Mouse (Mus musculus): ENCODE data around the gene Rpl18. TPM values are rescaled to one million over a fixed set of nuclear protein-coding genes. Genes with fewer than 3 reads are reported as not detected.
A peak's percentile ranks its signal among the peaks of the same experiment; 100 is the strongest.

Gene Rpl18
- polyA plus RNA-seq, 1 experiment from 2014 or later: 1,272 TPM

DNA sequence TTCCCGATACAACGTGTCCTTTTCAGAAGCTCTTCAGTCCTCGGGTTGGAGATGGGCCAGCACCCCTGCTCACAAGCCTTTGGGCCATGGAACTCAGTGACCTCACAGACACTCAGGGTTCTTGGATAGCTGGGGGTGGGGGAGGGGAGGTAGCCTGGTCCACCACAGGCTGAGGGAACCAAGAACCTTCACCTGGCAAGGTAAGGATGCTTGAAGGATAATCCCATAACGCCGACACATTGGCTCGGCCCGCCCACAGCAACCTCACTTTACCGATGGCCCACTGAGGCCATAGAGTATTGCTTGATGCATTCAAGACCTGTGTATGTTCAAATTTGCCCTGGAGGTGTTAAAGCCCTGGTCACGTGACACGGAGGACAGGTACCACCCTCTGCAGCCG, 10.5 kb downstream of the Rpl18 start, which contains the start of gene Spaca4:
TSS of gene Spaca4 (minus strand) at position 101 of the 400 bp plus-strand sequence.
- Histone ChIP-seq H3K27ac (ENCODE audit: low read length) (peak within 1 kb of the TSS; percentile 56; the same call in 1 of the 2 replicates), H3K27me3 (ENCODE audit: control insufficient read depth, insufficient read depth, low read length) (no peaks in the 10 kb centered on the region), H3K4me3 (ENCODE audit: low read depth, low read length) (no peak within 1 kb of the TSS), H3K9me3 (ENCODE audit: control insufficient read depth, low read depth, low read length) (no peaks in the 10 kb centered on the region), H3K4me1 (ENCODE audit: control insufficient read depth, insufficient read depth, low read length) (peaks cover 5% of the 10 kb centered on the region), H3K36me3 (ENCODE audit: control insufficient read depth, insufficient read depth, low read length) (peaks cover 36% of the 10 kb centered on the region), H3K9ac (replicated peaks; ENCODE audit: low read depth, low read length) (no peak within 1 kb of the TSS), H3K4me2 (replicated peaks; ENCODE audit: low read depth, low read length) (no peak within 1 kb of the TSS)
- no peak for ATAC-seq (ENCODE audit: insufficient number of reproducible peaks, insufficient read depth, low FRiP score, low read depth)
- WGBS: 88% methylated on average over 11 of the region's 11 CpGs

DNA sequence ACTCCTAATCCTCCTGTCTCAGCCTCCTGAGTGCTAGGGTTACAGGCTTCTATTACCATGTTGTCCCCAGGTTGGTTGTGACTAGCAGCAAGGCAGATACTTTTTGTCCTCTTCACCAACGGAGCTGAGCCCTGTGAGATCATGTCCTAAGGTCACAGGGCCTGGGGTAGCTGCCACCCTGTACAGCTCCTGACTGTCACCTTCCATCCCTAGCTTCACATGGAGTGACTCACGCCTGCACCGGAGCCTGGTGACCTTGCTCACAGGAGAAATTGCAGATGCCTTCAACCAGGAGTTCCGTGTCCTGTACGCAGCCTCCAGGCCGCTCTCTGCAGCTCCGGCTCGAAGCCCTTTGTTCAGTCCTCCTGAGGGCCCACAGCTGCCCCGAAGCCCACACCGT, 11.2 kb downstream of the Rpl18 start:
- H3K4me3 ChIP-seq (ENCODE audit: low read depth, low read length): no peak overlapping the region
- peaks cover 11% of the 10 kb centered on the region for H3K4me1 ChIP-seq (ENCODE audit: control insufficient read depth, insufficient read depth, low read length)
- H3K4me2 ChIP-seq (replicated peaks; ENCODE audit: low read depth, low read length): no peak overlapping the region
- H3K36me3 ChIP-seq (ENCODE audit: control insufficient read depth, insufficient read depth, low read length): peaks cover 31% of the 10 kb centered on the region
- 91% methylated on average over 10 of the region's 10 CpGs for WGBS
- no peaks in the 10 kb centered on the region for H3K27me3 ChIP-seq (ENCODE audit: control insufficient read depth, insufficient read depth, low read length)
- H3K9ac ChIP-seq (replicated peaks; ENCODE audit: low read depth, low read length): no peak overlapping the region
- no peak for ATAC-seq (ENCODE audit: insufficient number of reproducible peaks, insufficient read depth, low FRiP score, low read depth)
- H3K9me3 ChIP-seq (ENCODE audit: control insufficient read depth, low read depth, low read length): no peaks in the 10 kb centered on the region
- peak overlapping the region; percentile 56; the same call in 1 of the 2 replicates for H3K27ac ChIP-seq (ENCODE audit: low read length)

DNA sequence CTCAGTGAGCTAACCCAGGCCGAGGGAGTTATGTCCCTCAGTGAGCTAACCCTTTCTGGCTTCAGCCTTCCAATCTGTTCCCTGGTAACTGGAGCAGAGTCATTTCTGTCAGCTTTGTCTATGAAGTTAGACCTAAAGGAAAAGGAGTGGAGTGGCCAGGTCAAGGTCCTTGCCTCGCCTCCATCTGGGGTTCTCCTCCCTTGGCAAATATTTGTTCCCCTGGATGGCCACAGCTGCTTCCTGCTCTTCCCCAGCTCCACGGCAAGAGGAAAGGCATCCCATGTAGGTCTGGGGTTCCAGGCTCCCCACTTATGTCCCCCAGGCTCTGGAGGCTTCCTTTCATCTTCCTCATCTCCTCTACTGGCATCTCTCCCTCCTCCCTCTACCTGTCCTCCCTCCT, 12.4 kb downstream of the Rpl18 start:
- H3K27ac ChIP-seq (ENCODE audit: low read length): peak overlapping the region; percentile 56; the same call in 1 of the 2 replicates
- H3K36me3 ChIP-seq (ENCODE audit: control insufficient read depth, insufficient read depth, low read length): peaks cover 28% of the 10 kb centered on the region
- H3K9me3 ChIP-seq (ENCODE audit: control insufficient read depth, low read depth, low read length): no peaks in the 10 kb centered on the region
- WGBS: 75% methylated on average over 3 of the region's 3 CpGs
- no peaks in the 10 kb centered on the region for H3K27me3 ChIP-seq (ENCODE audit: control insufficient read depth, insufficient read depth, low read length)
- peak; percentile 59 for ATAC-seq (ENCODE audit: insufficient number of reproducible peaks, insufficient read depth, low FRiP score, low read depth)
- no peak overlapping the region for H3K9ac ChIP-seq (replicated peaks; ENCODE audit: low read depth, low read length)
- H3K4me3 ChIP-seq (ENCODE audit: low read depth, low read length): no peak overlapping the region
- H3K4me1 ChIP-seq (ENCODE audit: control insufficient read depth, insufficient read depth, low read length): peaks cover 11% of the 10 kb centered on the region
- H3K4me2 ChIP-seq (replicated peaks; ENCODE audit: low read depth, low read length): no peak overlapping the region

DNA sequence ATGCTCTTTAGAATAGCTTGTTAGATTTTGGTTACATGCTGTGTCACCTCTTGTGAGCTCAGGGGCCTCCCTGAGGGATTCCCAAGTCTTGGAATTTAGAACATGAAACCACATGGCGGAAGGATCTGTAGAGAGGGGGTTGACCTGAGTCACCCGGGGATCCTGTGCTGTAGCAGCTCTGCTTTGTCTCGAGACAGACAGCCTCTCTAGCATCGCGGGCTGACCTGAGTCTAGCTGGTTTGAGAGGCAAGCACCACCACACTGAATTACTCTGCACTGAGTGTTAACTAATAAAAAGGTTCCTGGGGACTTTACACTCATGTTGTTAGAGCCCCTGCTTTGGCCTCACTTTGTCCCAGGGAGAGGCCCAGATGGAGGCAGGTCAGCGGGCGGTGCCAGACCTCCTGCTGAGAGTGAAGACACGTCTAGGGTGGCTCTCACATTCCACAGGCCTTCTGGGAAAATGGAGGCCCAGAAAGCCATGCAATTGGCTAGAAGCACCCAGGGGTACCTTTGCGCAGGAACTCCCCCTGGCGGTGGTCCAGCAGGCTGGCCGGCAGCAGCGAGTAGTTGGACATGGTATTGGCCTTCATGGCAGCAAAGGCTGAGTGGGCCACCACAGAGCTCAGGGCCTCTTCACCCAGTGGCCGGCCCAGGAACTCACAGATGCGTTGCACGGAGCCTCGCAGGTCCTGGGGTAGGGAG, 15.6 kb downstream of the Rpl18 start:
- Histone ChIP-seq H3K4me1 (ENCODE audit: control insufficient read depth, insufficient read depth, low read length) (peaks cover 11% of the 10 kb centered on the region), H3K36me3 (ENCODE audit: control insufficient read depth, insufficient read depth, low read length) (peaks cover 7% of the 10 kb centered on the region; the same call in 1 of the 2 replicates), H3K4me2 (replicated peaks; ENCODE audit: low read depth, low read length) (no peak overlapping the region), H3K4me3 (ENCODE audit: low read depth, low read length) (no peak overlapping the region), H3K27ac (ENCODE audit: low read length) (peak overlapping the region; percentile 44; the same call in 1 of the 2 replicates), H3K9me3 (ENCODE audit: control insufficient read depth, low read depth, low read length) (no peaks in the 10 kb centered on the region), H3K9ac (replicated peaks; ENCODE audit: low read depth, low read length) (no peak overlapping the region), H3K27me3 (ENCODE audit: control insufficient read depth, insufficient read depth, low read length) (no peaks in the 10 kb centered on the region)
- WGBS: 15% methylated on average over 16 of the region's 16 CpGs
- ATAC-seq (ENCODE audit: insufficient number of reproducible peaks, insufficient read depth, low FRiP score, low read depth): peak; percentile 16; the same call in 1 of the 2 replicates

DNA sequence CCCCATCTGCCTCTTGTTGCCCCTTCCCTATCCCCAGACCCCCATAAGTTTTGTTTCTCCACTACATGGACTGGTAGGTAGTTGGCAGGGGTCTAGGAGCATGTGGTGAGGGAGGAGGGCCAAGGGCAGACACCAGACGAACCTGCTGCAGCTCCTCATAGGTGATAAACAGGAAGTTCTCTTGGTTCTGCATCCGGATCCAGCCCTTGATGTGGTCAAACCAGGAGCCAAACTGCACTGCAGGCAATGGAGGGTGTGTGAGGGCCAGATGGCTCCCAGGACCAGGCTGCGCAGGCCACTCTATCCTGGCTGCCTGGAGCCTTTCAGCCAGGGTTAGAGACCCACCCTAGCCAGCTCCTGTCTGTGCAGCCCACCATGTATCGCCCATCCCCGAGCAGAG, 18.2 kb downstream of the Rpl18 start:
- Histone ChIP-seq H3K9ac (replicated peaks; ENCODE audit: low read depth, low read length) (no peak overlapping the region), H3K4me2 (replicated peaks; ENCODE audit: low read depth, low read length) (no peak overlapping the region), H3K27me3 (ENCODE audit: control insufficient read depth, insufficient read depth, low read length) (no peaks in the 10 kb centered on the region), H3K4me1 (ENCODE audit: control insufficient read depth, insufficient read depth, low read length) (peaks cover 11% of the 10 kb centered on the region), H3K4me3 (ENCODE audit: low read depth, low read length) (no peak overlapping the region), H3K36me3 (ENCODE audit: control insufficient read depth, insufficient read depth, low read length) (no peaks in the 10 kb centered on the region), H3K9me3 (ENCODE audit: control insufficient read depth, low read depth, low read length) (no peaks in the 10 kb centered on the region), H3K27ac (ENCODE audit: low read length) (no peak overlapping the region)
- no peak for ATAC-seq (ENCODE audit: insufficient number of reproducible peaks, insufficient read depth, low FRiP score, low read depth)
- 80% methylated on average over 5 of the region's 5 CpGs for WGBS

DNA sequence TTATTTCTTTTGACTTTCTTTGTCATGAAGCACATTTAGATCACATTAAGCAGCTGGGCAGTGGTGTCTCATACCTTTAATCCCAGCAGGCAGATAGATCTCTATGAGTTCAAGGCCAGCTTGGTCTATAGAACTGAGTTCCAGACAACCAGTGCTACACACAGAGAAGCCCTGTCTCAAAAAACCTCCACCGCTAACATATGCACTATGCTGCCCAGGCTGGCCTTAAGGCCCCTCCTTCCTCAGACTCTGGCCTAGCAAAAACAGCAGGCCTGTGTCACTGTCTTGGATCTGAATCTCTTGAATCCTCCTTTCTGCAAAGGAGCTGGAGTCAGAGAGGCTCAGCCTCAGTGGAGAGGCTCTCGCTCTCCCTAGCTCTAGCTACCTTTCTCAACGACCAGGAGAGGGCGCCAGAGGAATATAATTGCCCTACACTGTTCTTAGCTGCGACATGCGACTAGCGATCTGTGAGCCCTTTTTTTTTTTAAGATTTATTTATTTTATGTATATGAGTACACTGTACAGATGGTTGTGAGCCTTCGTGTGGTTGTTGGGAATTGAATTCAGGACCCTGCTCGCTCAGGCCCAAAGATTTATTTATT, 24.0 kb downstream of the Rpl18 start:
- H3K9ac ChIP-seq (replicated peaks; ENCODE audit: low read depth, low read length): no peak overlapping the region
- peak; percentile 82 for ATAC-seq (ENCODE audit: insufficient number of reproducible peaks, insufficient read depth, low FRiP score, low read depth)
- no peak overlapping the region for H3K27ac ChIP-seq (ENCODE audit: low read length)
- no peaks in the 10 kb centered on the region for H3K36me3 ChIP-seq (ENCODE audit: control insufficient read depth, insufficient read depth, low read length)
- H3K4me2 ChIP-seq (replicated peaks; ENCODE audit: low read depth, low read length): no peak overlapping the region
- 6% methylated on average over 9 of the region's 9 CpGs for WGBS
- no peaks in the 10 kb centered on the region for H3K4me1 ChIP-seq (ENCODE audit: control insufficient read depth, insufficient read depth, low read length)
- no peaks in the 10 kb centered on the region for H3K27me3 ChIP-seq (ENCODE audit: control insufficient read depth, insufficient read depth, low read length)
- H3K4me3 ChIP-seq (ENCODE audit: low read depth, low read length): no peak overlapping the region
- no peaks in the 10 kb centered on the region for H3K9me3 ChIP-seq (ENCODE audit: control insufficient read depth, low read depth, low read length)

DNA sequence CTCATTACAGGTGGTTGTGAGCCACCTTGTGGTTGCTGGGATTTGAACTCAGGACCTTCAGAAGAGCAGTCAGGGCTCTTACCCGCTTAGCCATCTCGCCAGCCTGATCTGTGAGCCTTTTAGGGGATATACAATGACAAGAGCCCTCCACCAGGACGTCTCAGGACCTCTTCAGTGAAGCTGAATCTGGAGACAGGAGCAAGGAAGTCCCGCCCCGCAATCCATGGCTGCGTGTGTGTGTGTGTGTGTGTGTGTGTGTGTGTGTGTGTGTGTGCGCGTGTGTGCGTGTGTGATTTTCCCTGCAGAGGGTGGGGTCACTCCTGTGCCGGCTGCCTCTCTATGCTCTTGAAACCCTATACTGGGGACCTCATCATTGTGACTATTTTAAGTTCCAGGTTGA, 24.6 kb downstream of the Rpl18 start:
- H3K36me3 ChIP-seq (ENCODE audit: control insufficient read depth, insufficient read depth, low read length): no peaks in the 10 kb centered on the region
- H3K4me2 ChIP-seq (replicated peaks; ENCODE audit: low read depth, low read length): no peak overlapping the region
- no peaks in the 10 kb centered on the region for H3K9me3 ChIP-seq (ENCODE audit: control insufficient read depth, low read depth, low read length)
- no peak overlapping the region for H3K27ac ChIP-seq (ENCODE audit: low read length)
- WGBS: 62% methylated on average over 10 of the region's 10 CpGs
- no peak for ATAC-seq (ENCODE audit: insufficient number of reproducible peaks, insufficient read depth, low FRiP score, low read depth)
- H3K4me1 ChIP-seq (ENCODE audit: control insufficient read depth, insufficient read depth, low read length): no peaks in the 10 kb centered on the region
- H3K9ac ChIP-seq (replicated peaks; ENCODE audit: low read depth, low read length): no peak overlapping the region
- no peaks in the 10 kb centered on the region for H3K27me3 ChIP-seq (ENCODE audit: control insufficient read depth, insufficient read depth, low read length)
- H3K4me3 ChIP-seq (ENCODE audit: low read depth, low read length): no peak overlapping the region

DNA sequence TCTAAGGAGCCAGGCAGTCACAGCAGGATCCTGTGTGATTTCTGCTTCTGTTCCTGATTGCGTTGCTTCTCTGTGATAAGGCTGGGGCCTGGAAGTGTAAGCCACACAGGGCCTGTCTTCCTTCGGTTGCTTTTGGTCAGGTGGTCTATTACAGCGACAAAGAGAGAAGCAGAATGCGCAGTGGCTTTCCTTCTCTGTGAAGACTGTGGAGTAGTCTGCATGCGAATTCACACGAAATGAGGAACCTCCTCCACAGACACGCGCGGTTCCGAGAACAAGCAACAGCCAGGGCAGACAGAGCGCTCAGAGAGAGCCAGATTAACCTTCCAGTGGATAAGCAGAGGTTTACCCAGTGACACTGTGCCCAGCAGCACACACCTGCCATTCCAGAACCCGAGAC, 26.1 kb downstream of the Rpl18 start:
- Histone ChIP-seq H3K9ac (replicated peaks; ENCODE audit: low read depth, low read length) (no peak overlapping the region), H3K27me3 (ENCODE audit: control insufficient read depth, insufficient read depth, low read length) (no peaks in the 10 kb centered on the region)

More for the DNA sequence above, 26.1 kb downstream of the Rpl18 start:
- no peak for ATAC-seq (ENCODE audit: insufficient number of reproducible peaks, insufficient read depth, low FRiP score, low read depth)
- no peak overlapping the region for H3K4me3 ChIP-seq (ENCODE audit: low read depth, low read length)
- H3K27ac ChIP-seq (ENCODE audit: low read length): no peak overlapping the region
- H3K4me2 ChIP-seq (replicated peaks; ENCODE audit: low read depth, low read length): no peak overlapping the region
- H3K4me1 ChIP-seq (ENCODE audit: control insufficient read depth, insufficient read depth, low read length): no peaks in the 10 kb centered on the region
- no peaks in the 10 kb centered on the region for H3K9me3 ChIP-seq (ENCODE audit: control insufficient read depth, low read depth, low read length)
- no peaks in the 10 kb centered on the region for H3K36me3 ChIP-seq (ENCODE audit: control insufficient read depth, insufficient read depth, low read length)
- WGBS: 76% methylated on average over 12 of the region's 12 CpGs
